Mouse (Mus musculus): ENCODE measurements around the gene Gm49361.

DNA sequence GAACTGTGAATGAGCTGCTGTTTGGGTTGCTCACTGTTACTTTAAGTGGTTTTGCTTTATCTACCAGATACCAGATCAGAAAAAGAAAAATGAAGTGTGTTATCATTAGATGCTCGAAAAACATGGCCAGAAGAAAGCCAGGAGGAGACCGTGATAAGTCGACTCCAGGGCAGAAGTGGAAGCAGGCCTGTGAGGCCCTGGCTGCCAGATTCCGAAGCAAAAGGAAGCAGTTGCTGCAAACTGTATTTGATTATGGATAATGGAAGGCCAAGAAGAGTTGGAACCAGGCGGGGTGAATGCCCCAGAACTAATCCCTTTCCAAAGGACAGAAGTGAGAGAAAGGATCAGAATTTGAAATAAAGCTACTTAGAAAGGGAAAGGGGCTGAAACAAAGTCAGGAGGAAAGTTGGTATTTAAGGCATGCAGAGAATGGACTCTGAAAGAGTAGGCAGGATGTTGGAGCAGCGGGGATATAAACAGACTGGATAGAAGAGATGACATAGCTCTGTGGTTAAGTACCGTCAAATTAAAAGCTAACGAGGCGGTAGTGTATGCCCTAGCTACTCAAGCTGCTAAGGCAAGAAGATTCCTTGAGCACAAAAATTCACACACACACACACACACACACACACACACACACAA lies 7.6 kb upstream of the Gm49361 start:
- TF ChIP-seq CTCF (IDR thresholded peaks at IDR 0.05; ENCODE audit: low read depth) (no peak), EP300 (IDR thresholded peaks at IDR 0.05; ENCODE audit: low read depth) (no peak)
